Mouse (Mus musculus): Measurements from ENCODE around the gene Bmp6. TPM values are rescaled to one million over a fixed set of nuclear protein-coding genes. Genes with fewer than 3 reads are reported as not detected.

The Bmp6 gene
- polyA plus RNA-seq, 1 experiment from 2014 or later = 0.51 TPM

GRCm38 (mm10) chr13:38437930-38438329, 93.0 kb downstream of the Bmp6 start:
- Histone ChIP-seq H3K4me1 (ENCODE audit: control insufficient read depth, insufficient read depth, low read length) (no peaks in the 10 kb centered on the region), H3K4me3 (ENCODE audit: low read length) (no peak overlapping the region), H3K27me3 (replicated peaks; ENCODE audit: control insufficient read depth, insufficient read depth, low read length) (no peaks in the 10 kb centered on the region), H3K4me2 (ENCODE audit: low read depth, low read length) (no peak overlapping the region), H3K9ac (ENCODE audit: low read depth, low read length) (no peak overlapping the region), H3K27ac (ENCODE audit: low read length) (no peak overlapping the region), H3K36me3 (ENCODE audit: control insufficient read depth, insufficient read depth, low read length) (no peaks in the 10 kb centered on the region), H3K9me3 (ENCODE audit: control insufficient read depth, low read length) (no peaks in the 10 kb centered on the region)
- WGBS = 36% methylated on average over 5 of the region's 5 CpGs
- ATAC-seq = no peak

GRCm38 (mm10) chr13:38440240-38440639, 95.3 kb downstream of the Bmp6 start:
- Histone ChIP-seq H3K27me3 (replicated peaks; ENCODE audit: control insufficient read depth, insufficient read depth, low read length) (no peaks in the 10 kb centered on the region), H3K27ac (ENCODE audit: low read length) (no peak overlapping the region), H3K9ac (ENCODE audit: low read depth, low read length) (no peak overlapping the region), H3K4me1 (ENCODE audit: control insufficient read depth, insufficient read depth, low read length) (no peaks in the 10 kb centered on the region), H3K36me3 (ENCODE audit: control insufficient read depth, insufficient read depth, low read length) (no peaks in the 10 kb centered on the region), H3K4me3 (ENCODE audit: low read length) (no peak overlapping the region), H3K9me3 (ENCODE audit: control insufficient read depth, low read length) (no peaks in the 10 kb centered on the region), H3K4me2 (ENCODE audit: low read depth, low read length) (no peak overlapping the region)
- 85% methylated on average over 10 of the region's 10 CpGs for WGBS
- ATAC-seq = no peak

- Histone ChIP-seq H3K9ac (ENCODE audit: low read depth, low read length) (no peak overlapping the region), H3K4me1 (ENCODE audit: control insufficient read depth, insufficient read depth, low read length) (no peaks in the 10 kb centered on the region), H3K27me3 (replicated peaks; ENCODE audit: control insufficient read depth, insufficient read depth, low read length) (no peaks in the 10 kb centered on the region), H3K4me2 (ENCODE audit: low read depth, low read length) (no peak overlapping the region), H3K36me3 (ENCODE audit: control insufficient read depth, insufficient read depth, low read length) (no peaks in the 10 kb centered on the region), H3K27ac (ENCODE audit: low read length) (no peak overlapping the region), H3K4me3 (ENCODE audit: low read length) (no peak overlapping the region), H3K9me3 (ENCODE audit: control insufficient read depth, low read length) (no peaks in the 10 kb centered on the region)
- WGBS = 85% methylated on average over 6 of the region's 6 CpGs
- no peak for ATAC-seq
Measured at GRCm38 (mm10) chr13:38448516-38449015, 103.7 kb downstream of the Bmp6 start.

GRCm38 (mm10) chr13:38450051-38450971, 105.4 kb downstream of the Bmp6 start:
- Histone ChIP-seq H3K9ac (ENCODE audit: low read depth, low read length) (no peak overlapping the region), H3K4me3 (ENCODE audit: low read length) (no peak overlapping the region), H3K36me3 (ENCODE audit: control insufficient read depth, insufficient read depth, low read length) (no peaks in the 10 kb centered on the region), H3K27me3 (replicated peaks; ENCODE audit: control insufficient read depth, insufficient read depth, low read length) (no peaks in the 10 kb centered on the region), H3K4me1 (ENCODE audit: control insufficient read depth, insufficient read depth, low read length) (no peaks in the 10 kb centered on the region), H3K9me3 (ENCODE audit: control insufficient read depth, low read length) (no peaks in the 10 kb centered on the region), H3K4me2 (ENCODE audit: low read depth, low read length) (no peak overlapping the region), H3K27ac (ENCODE audit: low read length) (no peak overlapping the region)
- ATAC-seq = no peak
- WGBS = 61% methylated on average over 20 of the region's 20 CpGs

GRCm38 (mm10) chr13:38451446-38451845, 106.5 kb downstream of the Bmp6 start:
- Histone ChIP-seq H3K4me1 (ENCODE audit: control insufficient read depth, insufficient read depth, low read length) (no peaks in the 10 kb centered on the region), H3K4me3 (ENCODE audit: low read length) (no peak overlapping the region), H3K9me3 (ENCODE audit: control insufficient read depth, low read length) (no peaks in the 10 kb centered on the region), H3K27me3 (replicated peaks; ENCODE audit: control insufficient read depth, insufficient read depth, low read length) (no peaks in the 10 kb centered on the region), H3K9ac (ENCODE audit: low read depth, low read length) (no peak overlapping the region), H3K4me2 (ENCODE audit: low read depth, low read length) (no peak overlapping the region), H3K36me3 (ENCODE audit: control insufficient read depth, insufficient read depth, low read length) (no peaks in the 10 kb centered on the region), H3K27ac (ENCODE audit: low read length) (no peak overlapping the region)
- 89% methylated on average over 5 of the region's 5 CpGs for WGBS
- ATAC-seq = no peak

- Histone ChIP-seq H3K27me3 (replicated peaks; ENCODE audit: control insufficient read depth, insufficient read depth, low read length) (no peaks in the 10 kb centered on the region), H3K9ac (ENCODE audit: low read depth, low read length) (no peak overlapping the region), H3K36me3 (ENCODE audit: control insufficient read depth, insufficient read depth, low read length) (no peaks in the 10 kb centered on the region), H3K4me1 (ENCODE audit: control insufficient read depth, insufficient read depth, low read length) (no peaks in the 10 kb centered on the region), H3K4me2 (ENCODE audit: low read depth, low read length) (no peak overlapping the region), H3K27ac (ENCODE audit: low read length) (no peak overlapping the region), H3K4me3 (ENCODE audit: low read length) (no peak overlapping the region), H3K9me3 (ENCODE audit: control insufficient read depth, low read length) (no peaks in the 10 kb centered on the region)
- WGBS = 81% methylated on average over 1 of the region's 1 CpGs
- ATAC-seq = no peak
Measured at GRCm38 (mm10) chr13:38463410-38463809, 118.5 kb downstream of the Bmp6 start.

GRCm38 (mm10) chr13:38470882-38471281, 126.0 kb downstream of the Bmp6 start:
- ATAC-seq = no peak
- Histone ChIP-seq H3K4me2 (ENCODE audit: low read depth, low read length) (no peak overlapping the region), H3K36me3 (ENCODE audit: control insufficient read depth, insufficient read depth, low read length) (no peaks in the 10 kb centered on the region), H3K27me3 (replicated peaks; ENCODE audit: control insufficient read depth, insufficient read depth, low read length) (no peaks in the 10 kb centered on the region), H3K9me3 (ENCODE audit: control insufficient read depth, low read length) (no peaks in the 10 kb centered on the region), H3K9ac (ENCODE audit: low read depth, low read length) (no peak overlapping the region), H3K4me1 (ENCODE audit: control insufficient read depth, insufficient read depth, low read length) (no peaks in the 10 kb centered on the region), H3K4me3 (ENCODE audit: low read length) (no peak overlapping the region), H3K27ac (ENCODE audit: low read length) (no peak overlapping the region)
- 80% methylated on average over 5 of the region's 5 CpGs for WGBS

GRCm38 (mm10) chr13:38472636-38473035, 127.7 kb downstream of the Bmp6 start:
- ATAC-seq = no peak
- H3K4me2 ChIP-seq (ENCODE audit: low read depth, low read length) = no peak overlapping the region

GRCm38 (mm10) chr13:38473497-38473896, 128.6 kb downstream of the Bmp6 start:
- H3K4me1 ChIP-seq (ENCODE audit: control insufficient read depth, insufficient read depth, low read length) = no peaks in the 10 kb centered on the region
- no peak overlapping the region for H3K27ac ChIP-seq (ENCODE audit: low read length)
- WGBS = 81% methylated on average over 6 of the region's 6 CpGs
- ATAC-seq = no peak
- no peaks in the 10 kb centered on the region for H3K36me3 ChIP-seq (ENCODE audit: control insufficient read depth, insufficient read depth, low read length)
- H3K27me3 ChIP-seq (replicated peaks; ENCODE audit: control insufficient read depth, insufficient read depth, low read length) = no peaks in the 10 kb centered on the region
- no peak overlapping the region for H3K9ac ChIP-seq (ENCODE audit: low read depth, low read length)
- H3K4me2 ChIP-seq (ENCODE audit: low read depth, low read length) = no peak overlapping the region
- no peaks in the 10 kb centered on the region for H3K9me3 ChIP-seq (ENCODE audit: control insufficient read depth, low read length)
- no peak overlapping the region for H3K4me3 ChIP-seq (ENCODE audit: low read length)

More at GRCm38 (mm10) chr13:38472636-38473035, 127.7 kb downstream of the Bmp6 start:
- Histone ChIP-seq H3K4me1 (ENCODE audit: control insufficient read depth, insufficient read depth, low read length) (no peaks in the 10 kb centered on the region), H3K27ac (ENCODE audit: low read length) (no peak overlapping the region), H3K9ac (ENCODE audit: low read depth, low read length) (no peak overlapping the region), H3K36me3 (ENCODE audit: control insufficient read depth, insufficient read depth, low read length) (no peaks in the 10 kb centered on the region), H3K27me3 (replicated peaks; ENCODE audit: control insufficient read depth, insufficient read depth, low read length) (no peaks in the 10 kb centered on the region), H3K9me3 (ENCODE audit: control insufficient read depth, low read length) (no peaks in the 10 kb centered on the region), H3K4me3 (ENCODE audit: low read length) (no peak overlapping the region)
- 75% methylated on average over 4 of the region's 4 CpGs for WGBS

Data from intestine, embryonic 16.5 days (tissue).